Mouse (Mus musculus) MEL (cell line): Measurements from ENCODE around the gene Sorbs1. TPM values are rescaled to one million over a fixed set of nuclear protein-coding genes. Genes with fewer than 3 reads are reported as not detected.

Source experiments
- DNase-seq: peaks from one replicate; pipeline ENCODE4 v3.0.0; 2011; ENCODE audit warnings: low read depth, low spot score
- H3K27ac ChIP-seq: 2 replicates; pipeline ENCODE4 v1.5.1; 2012; ENCODE audit warnings: low read depth, mild to moderate bottlenecking, control low read depth, low read length, moderate library complexity; ENCODE audit not compliant: control insufficient read depth
- H3K27me3 ChIP-seq, 2 experiments: fragments of 150-350 bp in 1 of 2; sonication (generic) in 1 of 2; 2 replicates each; pipeline ENCODE4 v1.6.1; 2012; ENCODE audit warnings: low read length in 2 of 2, mild to moderate bottlenecking in 2 of 2, improper control_type of control experiment in 1 of 2, moderate library complexity in 1 of 2; ENCODE audit not compliant: insufficient read depth in 2 of 2, control insufficient read depth in 1 of 2
- H3K36me3 ChIP-seq, 2 experiments: 2 replicates each; pipeline ENCODE4 v1.6.1; 2012 to 2014; ENCODE audit warnings: low read length in 2 of 2, improper control_type of control experiment in 1 of 2, inconsistent platforms in 1 of 2, mild to moderate bottlenecking in 1 of 2; ENCODE audit not compliant: insufficient read depth in 2 of 2, control insufficient read depth in 1 of 2
- H3K4me1 ChIP-seq, 2 experiments: fragments of 150-350 bp in 1 of 2; sonication (generic) in 1 of 2; 2 replicates each; pipeline ENCODE4 v1.6.1; 2012; ENCODE audit warnings: low read length in 2 of 2, improper control_type of control experiment in 1 of 2, mild to moderate bottlenecking in 1 of 2; ENCODE audit not compliant: insufficient read depth in 2 of 2, control insufficient read depth in 1 of 2
- H3K4me3 ChIP-seq, 2 experiments: fragments of 150-350 bp in 1 of 2; sonication (generic) in 1 of 2; 2 replicates each; pipeline ENCODE4 v1.5.1; 2012; ENCODE audit warnings: low read depth in 2 of 2, low read length in 2 of 2, mild to moderate bottlenecking in 2 of 2, moderate library complexity in 2 of 2, control low read depth in 1 of 2, improper control_type of control experiment in 1 of 2; ENCODE audit not compliant: control insufficient read depth in 1 of 2, insufficient read depth in 1 of 2
- H3K79me2 ChIP-seq: 2 replicates; pipeline ENCODE4 v1.6.1; 2012; ENCODE audit warnings: mild to moderate bottlenecking, low read length, moderate library complexity; ENCODE audit not compliant: control insufficient read depth, poor library complexity, insufficient read depth
- H3K9ac ChIP-seq: 2 replicates; pipeline ENCODE4 v1.6.1; 2012; ENCODE audit warnings: low read depth, mild to moderate bottlenecking, control low read depth, low read length, moderate library complexity; ENCODE audit not compliant: control insufficient read depth, poor library complexity, severe bottlenecking
- H3K9me3 ChIP-seq: fragments of 150-350 bp; sonication (generic); replicated peaks from 2 replicates; pipeline ENCODE4 v1.6.1; 2012; ENCODE audit warnings: mild to moderate bottlenecking, low read length, improper control_type of control experiment, moderate library complexity; ENCODE audit not compliant: insufficient read depth
- CHD1 ChIP-seq: IDR thresholded peaks from 2 replicates; pipeline ENCODE4 v1.6.1; 2012; ENCODE audit warnings: low read depth, mild to moderate bottlenecking, inconsistent platforms, low read length, improper control_type of control experiment
- CTCF ChIP-seq, 3 experiments: IDR thresholded peaks in 2 of 3; conservative IDR thresholded peaks in 1 of 3; 2 replicates each; pipeline ENCODE4 v1.5.1; 2011 to 2012; ENCODE audit warnings: low read length in 3 of 3, low read depth in 2 of 3, mild to moderate bottlenecking in 2 of 3, improper control_type of control experiment in 1 of 3, inconsistent platforms in 1 of 3, mixed read lengths in 1 of 3, moderate library complexity in 1 of 3; ENCODE audit not compliant: control insufficient read depth in 1 of 3, insufficient read depth in 1 of 3, poor library complexity in 1 of 3, severe bottlenecking in 1 of 3
- GATA1 ChIP-seq: IDR thresholded peaks from 2 replicates; pipeline ENCODE4 v1.6.1; 2011; ENCODE audit warnings: low read depth, low read length, improper control_type of control experiment
- HCFC1 ChIP-seq: IDR thresholded peaks from 2 replicates; pipeline ENCODE4 v1.6.1; 2012; ENCODE audit warnings: low read depth, mild to moderate bottlenecking, inconsistent platforms, low read length, improper control_type of control experiment, moderate library complexity
- JUND ChIP-seq: IDR thresholded peaks from 2 replicates; pipeline ENCODE4 v1.6.1; 2011; ENCODE audit warnings: low read depth, mild to moderate bottlenecking, improper control_type of control experiment, low read length
- MYC ChIP-seq: IDR thresholded peaks from 2 replicates; pipeline ENCODE4 v1.6.1; 2011; ENCODE audit warnings: low read depth, mild to moderate bottlenecking, low read length, improper control_type of control experiment, moderate library complexity
- RAD21 ChIP-seq: IDR thresholded peaks from 2 replicates; pipeline ENCODE4 v1.6.1; 2011; ENCODE audit warnings: mild to moderate bottlenecking, low read depth, low read length, improper control_type of control experiment
- RCOR1 ChIP-seq: IDR thresholded peaks from 2 replicates; pipeline ENCODE4 v1.6.1; 2012; ENCODE audit warnings: low read depth, mild to moderate bottlenecking, inconsistent platforms, low read length, improper control_type of control experiment
- ZC3H11A ChIP-seq: IDR thresholded peaks from 2 replicates; pipeline ENCODE4 v1.6.1; 2012; ENCODE audit warnings: low read depth, mild to moderate bottlenecking, inconsistent platforms, low read length, improper control_type of control experiment
- ZMIZ1 ChIP-seq: IDR thresholded peaks from 2 replicates; pipeline ENCODE4 v1.6.1; 2012; ENCODE audit warnings: low read depth, mild to moderate bottlenecking, inconsistent platforms, low read length, improper control_type of control experiment, moderate library complexity
- ZNF384 ChIP-seq: IDR thresholded peaks from 2 replicates; pipeline ENCODE4 v1.6.1; 2012; ENCODE audit warnings: low read depth, mild to moderate bottlenecking, inconsistent platforms, low read length, improper control_type of control experiment
- polyA plus RNA-seq, 2 experiments: library from polyadenylated mRNA; stranded (reverse) in 1 of 2; unstranded in 1 of 2; fragments of >175 nt in 1 of 2; fragments of >200 nt in 1 of 2; gene quantifications; 2 replicates each; pipeline versions ENCODE4 v1.2.1 to v1.2.4; 2012; ENCODE audit warnings: low replicate concordance in 2 of 2, low read depth in 1 of 2; ENCODE audit not compliant: insufficient read length in 2 of 2, insufficient read depth in 1 of 2, missing spikeins in 1 of 2
- total RNA-seq: library from RNA; depleted of rRNA; stranded (reverse); fragments of 300-350 nt; gene quantifications from 2 replicates; pipeline ENCODE4 v1.2.3, GENCODE M21; 2012

The Sorbs1 gene
- total and polyA plus RNA-seq, 3 experiments: 1.3 to 5.3 TPM; not detected in 1

GRCm38 (mm10) chr19:40532525-40532924 is 18.9 kb upstream of the Sorbs1 start:
- DNase-seq: peak; percentile 32
- Histone ChIP-seq H3K36me3 (peaks cover 0 to 18% of the 10 kb centered on the region in 2 experiments; a peak in 2 of 4 replicates), H3K9me3 (no peaks in the 10 kb centered on the region), H3K9ac (no peak overlapping the region), H3K4me1 (peaks cover 0 to 24% of the 10 kb centered on the region in 2 experiments; a peak in 2 of 4 replicates), H3K79me2 (no peaks in the 10 kb centered on the region), H3K4me3 (no peak overlapping the region), H3K27ac (no peak overlapping the region), H3K27me3 (no peaks in the 10 kb centered on the region)
- TF ChIP-seq RCOR1: peak; percentile 73; the same call in 1 of the 2 replicates
- TF ChIP-seq CHD1: no peak
- TF ChIP-seq GATA1: 0 out of 2 replicates have a peak, but pooled peaks have one; percentile 6

GRCm38 (mm10) chr19:40530323-40530722 is 16.7 kb upstream of the Sorbs1 start:
- Histone ChIP-seq H3K9me3 (no peaks in the 10 kb centered on the region), H3K4me1 (peaks cover 0 to 13% of the 10 kb centered on the region in 2 experiments; a peak in 1 of 4 replicates), H3K4me3 (no peak overlapping the region), H3K27ac (no peak overlapping the region), H3K36me3 (peaks cover 0 to 9% of the 10 kb centered on the region in 2 experiments; a peak in 2 of 4 replicates), H3K27me3 (no peaks in the 10 kb centered on the region), H3K79me2 (no peaks in the 10 kb centered on the region), H3K9ac (no peak overlapping the region)
- TF ChIP-seq ZMIZ1 (no peak), GATA1 (0 out of 2 replicates have a peak, but pooled peaks have one; percentile 35), JUND (no peak)
- peak; percentile 24 for DNase-seq

- peaks cover 0 to 13% of the 10 kb centered on the region in 2 experiments; a peak in 1 of 4 replicates for H3K4me1 ChIP-seq
- H3K9me3 ChIP-seq: no peaks in the 10 kb centered on the region
- TF ChIP-seq ZNF384 (no peak), ZC3H11A (no peak), MYC (no peak), CTCF (IDR thresholded peaks at IDR 0.05 in 2 of 3, conservative IDR thresholded peaks at IDR 0.05 in 1 of 3; ENCODE audit: control insufficient read depth in 1 of 3, insufficient read depth in 1 of 3, low read depth in 2 of 3, low read length in 3 of 3, poor library complexity in 1 of 3, severe bottlenecking in 1 of 3) (no peak), HCFC1 (no peak), RAD21 (no peak)
- TF ChIP-seq, all 39 proteins: peak for 0
- H3K27ac ChIP-seq: no peak overlapping the region
- no peaks in the 10 kb centered on the region; a peak in 1 of 4 replicates for H3K27me3 ChIP-seq
- peaks cover 0 to 9% of the 10 kb centered on the region in 2 experiments; a peak in 2 of 4 replicates for H3K36me3 ChIP-seq
- no peaks in the 10 kb centered on the region for H3K79me2 ChIP-seq
- no peak for DNase-seq
- no peak overlapping the region for H3K4me3 ChIP-seq
- no peak overlapping the region for H3K9ac ChIP-seq
Measured at GRCm38 (mm10) chr19:40528254-40528653, 14.7 kb upstream of the Sorbs1 start.
